Mouse (Mus musculus) erythroblast, embryonic 14.5 days (primary cell): ENCODE results near the gene Syt14.

Experiments used
- GATA1 ChIP-seq: IDR thresholded peaks from 2 replicates; pipeline ENCODE4 v1.6.1; 2012; ENCODE audit warnings: low read length, inconsistent platforms, mixed read lengths
- TAL1 ChIP-seq: IDR thresholded peaks from 3 replicates; pipeline ENCODE4 v1.6.1; 2012; ENCODE audit warnings: low read length, inconsistent platforms, mixed read lengths

DNA sequence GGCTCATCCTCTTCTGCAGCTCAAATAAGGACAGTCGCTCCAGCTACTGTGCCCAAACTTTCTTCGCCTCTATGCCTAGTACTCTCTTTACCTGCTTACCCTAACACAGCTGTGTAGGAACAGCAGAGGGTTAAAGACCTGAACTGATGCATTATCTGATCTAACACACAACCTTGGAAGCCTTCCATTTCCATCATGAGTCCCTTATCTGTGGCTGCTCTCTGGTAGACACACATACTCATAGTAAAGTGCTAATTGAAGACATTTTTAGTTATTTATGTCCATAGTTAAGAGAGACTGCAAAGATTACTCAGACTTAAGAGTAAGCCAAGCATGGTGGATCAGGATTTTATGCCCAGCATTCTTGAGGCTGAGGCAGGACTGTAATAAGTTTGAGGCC is 23.2 kb downstream of the Syt14 start:
- TF ChIP-seq GATA1 (peak; percentile 58), TAL1 (no peak)
